Mouse (Mus musculus) liver, postnatal 0 days (tissue): ENCODE measurements around the gene Scyl1. TPM values are rescaled to one million over a fixed set of nuclear protein-coding genes. Genes with fewer than 3 reads are reported as not detected.

Source experiments
- ATAC-seq: fragments of 200-750 bp; cut with Nextera tagmentation; 2 replicates; pipeline ENCODE4 v1.8.0; 2017; ENCODE audit warnings: mild to moderate bottlenecking, moderate library complexity
- DNase-seq: peaks from one replicate; pipeline ENCODE4 v3.0.0-alpha.2; 2016
- H3K27ac ChIP-seq: fragments of 300-500 bp; sonication (generic); 2 replicates; pipeline ENCODE4 v1.5.1; 2014; ENCODE audit warnings: antibody characterized with exemption, moderate library complexity, mild to moderate bottlenecking, low read depth
- H3K27me3 ChIP-seq: fragments of 300-500 bp; sonication (generic); 2 replicates; pipeline ENCODE4 v1.6.1; 2014; ENCODE audit warnings: low read length, control low read depth, mixed read lengths; ENCODE audit not compliant: insufficient read depth
- H3K36me3 ChIP-seq: fragments of 300-500 bp; sonication (generic); replicated peaks from 2 replicates; pipeline ENCODE4 v1.6.1; 2014; ENCODE audit warnings: mild to moderate bottlenecking, control low read depth, low read length, moderate library complexity, mixed read lengths; ENCODE audit not compliant: insufficient read depth
- H3K4me1 ChIP-seq: fragments of 300-500 bp; sonication (generic); 2 replicates; pipeline ENCODE4 v1.6.1; 2014; ENCODE audit warnings: antibody characterized with exemption, mild to moderate bottlenecking, control low read depth; ENCODE audit not compliant: insufficient read depth
- H3K4me2 ChIP-seq: fragments of 300-500 bp; sonication (generic); 2 replicates; pipeline ENCODE4 v1.6.1; 2014; ENCODE audit warnings: low read depth, mild to moderate bottlenecking, low read length, moderate library complexity, mixed read lengths
- H3K4me3 ChIP-seq: fragments of 300-500 bp; sonication (generic); 2 replicates; pipeline ENCODE4 v1.5.1; 2014; ENCODE audit warnings: low read depth, low read length
- H3K9ac ChIP-seq: fragments of 300-500 bp; sonication (generic); replicated peaks from 2 replicates; pipeline ENCODE4 v1.6.1; 2014; ENCODE audit warnings: mild to moderate bottlenecking, moderate library complexity
- H3K9me3 ChIP-seq: fragments of 300-500 bp; sonication (generic); 2 replicates; pipeline ENCODE4 v1.6.1; 2016; ENCODE audit warnings: mild to moderate bottlenecking, control low read depth, low read length, mixed read lengths
- CTCF ChIP-seq: sonication (generic); IDR thresholded peaks from 2 replicates; pipeline ENCODE4 v1.5.1; 2016; ENCODE audit warnings: antibody characterized with exemption, low read depth
- EP300 ChIP-seq: IDR thresholded peaks from 2 replicates; pipeline ENCODE4 v1.6.1; 2016; ENCODE audit warnings: antibody characterized with exemption, low read depth, mild to moderate bottlenecking
- WGBS: fragments of 180-500 bp; shearing (Covaris S2); extraction: QIAGEN DNeasy Blood & Tissue Kit; methylation state at CpG from one replicate; pipeline ENCODE4 v1.1.7; 2014; ENCODE audit not compliant: insufficient replicate concordance; 5-methylcytosine and 5-hydroxymethylcytosine counted together
- polyA plus RNA-seq: library from polyadenylated mRNA; unstranded; fragments of >200 nt; fragmentation: Nextera tagmentation; extraction: Ambion mirVana; gene quantifications from 2 replicates; pipeline ENCODE4 v1.2.1, GENCODE M21; 2015

Gene Scyl1
- polyA plus RNA-seq, 1 experiment from 2014 or later: 16.9 TPM

- H3K27me3 ChIP-seq: no peaks in the 10 kb centered on the region
- H3K4me1 ChIP-seq: peaks cover 40% of the 10 kb centered on the region
- H3K4me2 ChIP-seq: peak overlapping the region; percentile 95
- H3K4me3 ChIP-seq: peak overlapping the region; percentile 62
- no peak overlapping the region for H3K27ac ChIP-seq
- no peaks in the 10 kb centered on the region for H3K9me3 ChIP-seq
- 75% methylated on average over 29 of the region's 29 CpGs for WGBS
- TF ChIP-seq CTCF (no peak), EP300 (no peak)
- no peaks in the 10 kb centered on the region; the same call in 1 of the 2 replicates for H3K36me3 ChIP-seq
- ATAC-seq (no peak), DNase-seq (no peak)
- peak overlapping the region; percentile 67 for H3K9ac ChIP-seq
Measured at GRCm38 (mm10) chr19:5730314-5731186, 40.7 kb downstream of the Scyl1 start.

GRCm38 (mm10) chr19:5729444-5729815 is 41.8 kb downstream of the Scyl1 start, which contains the start of gene Fam89b:
Gene Fam89b, minus strand, starts transcription at chr19:5729653.
- Histone ChIP-seq H3K4me1 (peaks cover 40% of the 10 kb centered on the region), H3K27ac (peak within 1 kb of the TSS; percentile 92), H3K36me3 (no peaks in the 10 kb centered on the region; the same call in none of the 2 replicates), H3K9me3 (no peaks in the 10 kb centered on the region), H3K9ac (peak within 1 kb of the TSS; percentile 88), H3K4me2 (peak within 1 kb of the TSS; percentile 91), H3K4me3 (peak within 1 kb of the TSS; percentile 84), H3K27me3 (no peaks in the 10 kb centered on the region)
- peak; percentile 40 for ATAC-seq
- no peak for TF ChIP-seq EP300
- no peak for TF ChIP-seq CTCF
- DNase-seq: peak; percentile 93
- 1% methylated on average over 34 of the region's 37 CpGs for WGBS

- Histone ChIP-seq H3K27me3 (no peaks in the 10 kb centered on the region), H3K9me3 (no peaks in the 10 kb centered on the region), H3K27ac (peak overlapping the region; percentile 92), H3K4me2 (peak overlapping the region; percentile 91), H3K4me1 (peaks cover 44% of the 10 kb centered on the region), H3K9ac (peak overlapping the region; percentile 88), H3K36me3 (no peaks in the 10 kb centered on the region; the same call in none of the 2 replicates), H3K4me3 (peak overlapping the region; percentile 84)
- TF ChIP-seq EP300 (no peak), CTCF (no peak)
- no peak for ATAC-seq
- peak; percentile 62 for DNase-seq
- WGBS: 9% methylated on average over 37 of the region's 37 CpGs
Measured at GRCm38 (mm10) chr19:5728631-5729443, 42.4 kb downstream of the Scyl1 start.

- H3K4me3 ChIP-seq: peak overlapping the region; percentile 84
- peak; percentile 12; the same call in 1 of the 2 replicates for ATAC-seq
- H3K9me3 ChIP-seq: no peaks in the 10 kb centered on the region
- 1% methylated on average over 14 of the region's 14 CpGs for WGBS
- H3K27ac ChIP-seq: peak overlapping the region; percentile 92
- peaks cover 3% of the 10 kb centered on the region for H3K36me3 ChIP-seq
- peak; percentile 93 for DNase-seq
- TF ChIP-seq CTCF: peak; percentile 99
- TF ChIP-seq EP300: no peak; the same call in 1 of the 2 replicates
- peak overlapping the region; percentile 88 for H3K9ac ChIP-seq
- H3K27me3 ChIP-seq: no peaks in the 10 kb centered on the region
- H3K4me1 ChIP-seq: peaks cover 44% of the 10 kb centered on the region
- H3K4me2 ChIP-seq: peak overlapping the region; percentile 91
Measured at GRCm38 (mm10) chr19:5727701-5728100, 43.5 kb downstream of the Scyl1 start.

- H3K27me3 ChIP-seq: no peaks in the 10 kb centered on the region
- H3K4me2 ChIP-seq: peak overlapping the region; percentile 91
- H3K9me3 ChIP-seq: no peaks in the 10 kb centered on the region
- TF ChIP-seq CTCF (no peak), EP300 (peak; percentile 89)
- WGBS: 29% methylated on average over 15 of the region's 15 CpGs
- peak overlapping the region; percentile 92 for H3K27ac ChIP-seq
- H3K4me1 ChIP-seq: peaks cover 43% of the 10 kb centered on the region
- peak overlapping the region; percentile 84 for H3K4me3 ChIP-seq
- H3K9ac ChIP-seq: peak overlapping the region; percentile 88
- peak; percentile 51 for DNase-seq
- peak; percentile 22 for ATAC-seq
- peaks cover 9% of the 10 kb centered on the region for H3K36me3 ChIP-seq
Measured at GRCm38 (mm10) chr19:5726961-5727578, 44.1 kb downstream of the Scyl1 start.
